Mouse (Mus musculus) common myeloid progenitor, adult 5-6 weeks (primary cell): Measurements from ENCODE around the gene Gm36864. TPM values are rescaled to one million over a fixed set of nuclear protein-coding genes. Genes with fewer than 3 reads are reported as not detected.

ENCODE experiments used
- ATAC-seq: replicated peaks from 2 replicates; pipeline ENCODE4 v1.8.0; 2016; ENCODE audit warnings: low read depth, mild to moderate bottlenecking, moderate TSS enrichment, inconsistent platforms; ENCODE audit not compliant: poor library complexity, severe bottlenecking
- total RNA-seq: library from RNA; stranded (forward); fragments of 200-1000, 187-1606 nt; gene quantifications from 2 replicates; pipeline ENCODE4 v1.2.3, GENCODE M21; 2017

Gm36864 gene
- total RNA-seq, 1 experiment from 2014 or later, result not detected

- no peak for ATAC-seq
Measured at GRCm38 (mm10) chr7:44253023-44253616, 17.1 kb downstream of the Gm36864 start.

- ATAC-seq, result no peak
Measured at GRCm38 (mm10) chr7:44254930-44255329, 19.0 kb downstream of the Gm36864 start.

- ATAC-seq, result no peak
Measured at GRCm38 (mm10) chr7:44257278-44257677, 21.3 kb downstream of the Gm36864 start, which contains the start of gene Acp4. TSS of gene Acp4 (minus strand) at chr7:44257378.

- ATAC-seq, result no peak
Measured at GRCm38 (mm10) chr7:44260410-44260809, 24.4 kb downstream of the Gm36864 start.

GRCm38 (mm10) chr7:44261147-44261546 lies 25.2 kb downstream of the Gm36864 start, which contains the start of gene Gm15517:
TSS of gene Gm15517 (plus strand) at chr7:44261447.
- ATAC-seq, result no peak

- ATAC-seq, result peak; percentile 95
Measured at GRCm38 (mm10) chr7:44262791-44263643, 27.0 kb downstream of the Gm36864 start.

GRCm38 (mm10) chr7:44268117-44268516 lies 32.1 kb downstream of the Gm36864 start:
- no peak for ATAC-seq

- peak; percentile 43; the same call in 1 of the 2 replicates for ATAC-seq
Measured at GRCm38 (mm10) chr7:44269397-44269796, 33.4 kb downstream of the Gm36864 start.

- no peak for ATAC-seq
Measured at GRCm38 (mm10) chr7:44271309-44271708, 35.3 kb downstream of the Gm36864 start.

GRCm38 (mm10) chr7:44272546-44272945 lies 36.6 kb downstream of the Gm36864 start:
- ATAC-seq, result peak; percentile 50; the same call in 1 of the 2 replicates

GRCm38 (mm10) chr7:44273446-44273845 lies 37.5 kb downstream of the Gm36864 start:
- ATAC-seq, result no peak

GRCm38 (mm10) chr7:44274096-44274495 lies 38.1 kb downstream of the Gm36864 start:
- ATAC-seq, result no peak

GRCm38 (mm10) chr7:44275546-44275945 lies 39.6 kb downstream of the Gm36864 start:
- ATAC-seq, result no peak

- ATAC-seq, result no peak
Measured at GRCm38 (mm10) chr7:44276461-44277249, 40.7 kb downstream of the Gm36864 start.

GRCm38 (mm10) chr7:44277250-44277622 lies 41.3 kb downstream of the Gm36864 start:
- ATAC-seq, result no peak

GRCm38 (mm10) chr7:44280959-44281358 lies 45.0 kb downstream of the Gm36864 start:
- ATAC-seq, result peak; percentile 74

GRCm38 (mm10) chr7:44281586-44281985 lies 45.6 kb downstream of the Gm36864 start:
- ATAC-seq, result no peak

GRCm38 (mm10) chr7:44287760-44288159 lies 51.8 kb downstream of the Gm36864 start:
- ATAC-seq, result no peak

- no peak for ATAC-seq
Measured at GRCm38 (mm10) chr7:44290986-44291385, 55.0 kb downstream of the Gm36864 start.

- no peak for ATAC-seq
Measured at GRCm38 (mm10) chr7:44291418-44291817, 55.4 kb downstream of the Gm36864 start.
